Mouse (Mus musculus) heart, postnatal 0 days (tissue): ENCODE results near the gene Atp6v1g3.

Experiments used
- CTCF ChIP-seq: IDR thresholded peaks from 2 replicates; pipeline ENCODE4 v1.5.1; 2016; ENCODE audit warnings: antibody characterized with exemption, control low read depth, low read depth
- EP300 ChIP-seq: IDR thresholded peaks from 2 replicates; pipeline ENCODE4 v1.6.1; 2016; ENCODE audit warnings: antibody characterized with exemption, low read depth

DNA sequence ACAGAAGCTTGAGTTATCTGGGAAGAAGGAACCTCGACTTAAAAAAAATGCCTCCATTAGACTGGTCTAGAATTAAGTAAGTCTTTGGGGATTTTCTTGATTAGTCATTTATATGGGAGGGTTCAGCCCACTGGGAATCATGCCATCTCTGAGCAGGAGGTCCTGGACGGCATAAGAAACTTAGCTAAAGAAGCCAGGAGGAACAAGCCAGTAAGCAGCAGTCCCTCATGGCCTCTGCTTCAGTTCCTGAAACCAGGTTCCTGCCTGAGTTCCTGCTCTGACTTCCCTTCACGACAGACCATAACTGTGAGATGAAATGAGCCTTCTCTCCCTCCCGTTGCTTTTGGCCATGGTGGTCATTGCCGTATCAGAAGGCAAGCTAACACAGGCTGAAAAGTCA is 29.6 kb upstream of the Atp6v1g3 start:
- TF ChIP-seq EP300, result no peak
- TF ChIP-seq CTCF, result no peak
